ENCODE assay signal across 7 mouse cellular contexts in the genomic region with DNA sequence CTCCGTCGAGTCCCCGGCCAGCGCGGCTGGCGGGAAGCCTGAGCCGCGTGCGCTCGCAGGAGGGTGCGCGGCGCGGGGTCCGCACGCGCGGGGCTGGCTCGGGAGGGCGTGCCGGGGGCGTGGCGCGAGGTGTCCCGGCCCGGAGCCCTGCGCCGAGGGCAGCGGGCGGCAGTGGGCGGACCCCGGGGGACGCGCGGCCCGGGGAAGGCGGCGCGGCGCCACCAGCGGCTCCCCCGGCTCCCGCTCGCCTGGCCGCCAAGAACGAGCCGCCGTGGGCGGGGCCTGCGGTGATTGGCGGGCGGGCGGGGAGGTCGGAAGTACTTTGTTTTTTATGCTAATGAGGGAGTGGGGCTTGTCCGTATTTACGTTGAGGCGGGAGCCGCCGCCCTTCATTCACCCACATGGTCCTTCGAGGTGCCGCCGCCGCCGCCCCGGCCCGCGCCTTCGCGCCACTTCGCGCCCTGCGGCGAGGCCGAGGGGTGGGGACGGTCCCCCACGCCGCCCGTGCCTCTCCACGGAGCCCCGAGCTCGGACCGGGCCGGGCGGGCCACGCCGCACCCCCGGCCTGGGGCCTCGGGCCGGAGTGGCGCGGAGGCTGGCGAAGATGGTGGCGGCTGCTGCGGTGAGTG. TPM values are rescaled to one million over a fixed set of nuclear protein-coding genes. Genes with fewer than 3 reads are reported as not detected.
A peak's percentile ranks its signal among the peaks of the same experiment; 100 is the strongest.
DNase-seq lines count a peak whose midpoint lies in the region; ATAC-seq and TF ChIP-seq lines count a peak whose summit lies in the region.

No protein-coding gene starts in this region.

- TF ChIP-seq CTCF in small intestine, adult 2 months (IDR thresholded peaks at IDR 0.05; ENCODE audit: extremely low read depth, insufficient read length, insufficient replicate concordance, low read depth, low read length) = no peak

- H3K4me3 ChIP-seq in intestine, embryonic 14.5 days (ENCODE audit: low read depth, low read length) = peak overlapping the region; percentile 80
- H3K4me3 ChIP-seq in limb, embryonic 10.5 days = peak overlapping the region; percentile 94
- peak overlapping the region; percentile 92 for H3K4me3 ChIP-seq in midbrain, embryonic 13.5 days (replicated peaks)
- H3K4me3 ChIP-seq in small intestine, adult 2 months (ENCODE audit: low read depth, low read length) = peak overlapping the region; percentile 97

- DNase-seq in adrenal gland, adult 18-20 months (ENCODE audit: low spot score in 2 of 2) = peak; percentile 83 to 85
- peak; percentile 88 for DNase-seq in embryo, embryonic 10 days (ENCODE audit: low spot score)
- peak; percentile 83 for DNase-seq in gastrocnemius, postnatal 14 days
- DNase-seq in intestine, embryonic 14.5 days (ENCODE audit: low spot score) = peak; percentile 87
- peak; percentile 93 for DNase-seq in limb, embryonic 10.5 days (ENCODE audit: low spot score)

- H3K4me1 ChIP-seq in intestine, embryonic 14.5 days (replicated peaks; ENCODE audit: control insufficient read depth, insufficient read depth, low read length) = peaks cover 10% of the 10 kb centered on the region
- H3K4me1 ChIP-seq in limb, embryonic 10.5 days = peaks cover 40% of the 10 kb centered on the region
- peaks cover 34% of the 10 kb centered on the region for H3K4me1 ChIP-seq in midbrain, embryonic 13.5 days (replicated peaks)
- peaks cover 5% of the 10 kb centered on the region for H3K4me1 ChIP-seq in small intestine, adult 2 months (ENCODE audit: control insufficient read depth, insufficient read depth, insufficient read length, low read length)

- H3K27ac ChIP-seq in intestine, embryonic 14.5 days (ENCODE audit: low read depth) = peak overlapping the region; percentile 91
- peak overlapping the region; percentile 100 for H3K27ac ChIP-seq in limb, embryonic 10.5 days
- H3K27ac ChIP-seq in midbrain, embryonic 13.5 days = peak overlapping the region; percentile 96
- H3K27ac ChIP-seq in small intestine, adult 2 months (ENCODE audit: insufficient read depth, low read depth, low read length) = no peak overlapping the region

- peak overlapping the region; percentile 98 for H3K9ac ChIP-seq in intestine, embryonic 14.5 days (ENCODE audit: low read length)
- H3K9ac ChIP-seq in midbrain, embryonic 13.5 days (replicated peaks) = peak overlapping the region; percentile 98

- peak; percentile 36; the same call in 1 of the 2 replicates for TF ChIP-seq POLR2A in small intestine, adult 2 months (IDR thresholded peaks at IDR 0.05; ENCODE audit: low read depth, low read length)

- peaks cover 30% of the 10 kb centered on the region for H3K36me3 ChIP-seq in intestine, embryonic 14.5 days (ENCODE audit: control insufficient read depth, insufficient read depth, low read length)
- H3K36me3 ChIP-seq in limb, embryonic 10.5 days = peaks cover 36% of the 10 kb centered on the region
- H3K36me3 ChIP-seq in midbrain, embryonic 13.5 days = peaks cover 17% of the 10 kb centered on the region
- peaks cover 3% of the 10 kb centered on the region for H3K36me3 ChIP-seq in small intestine, adult 2 months (ENCODE audit: control insufficient read depth, insufficient read depth, low read length)

- intact Hi-C loops in gastrocnemius, postnatal 14 days (cut with DNase I; ENCODE audit: low total_unique reads) = no loop called here

- ATAC-seq in intestine, embryonic 14.5 days (replicated peaks; ENCODE audit: low FRiP score, low TSS enrichment, low read depth) = peak; percentile 88
- ATAC-seq in midbrain, embryonic 13.5 days = peak; percentile 85

- WGBS in intestine, embryonic 14.5 days = under 1% methylated on average over 73 of the region's 94 CpGs
- 2% methylated on average over 79 of the region's 94 CpGs for WGBS in limb, embryonic 10.5 days
- under 1% methylated on average over 67 of the region's 94 CpGs for WGBS in midbrain, embryonic 13.5 days
- under 1% methylated on average over 94 of the region's 94 CpGs for WGBS in small intestine, adult 2 months

- no peaks in the 10 kb centered on the region for H3K9me3 ChIP-seq in intestine, embryonic 14.5 days (ENCODE audit: control insufficient read depth, low read length)
- no peaks in the 10 kb centered on the region for H3K9me3 ChIP-seq in limb, embryonic 10.5 days (replicated peaks)
- no peaks in the 10 kb centered on the region for H3K9me3 ChIP-seq in midbrain, embryonic 13.5 days

- H3K4me2 ChIP-seq in intestine, embryonic 14.5 days (ENCODE audit: low read length) = peak overlapping the region; percentile 87
- peak overlapping the region; percentile 87 for H3K4me2 ChIP-seq in midbrain, embryonic 13.5 days (replicated peaks)

- H3K27me3 ChIP-seq in intestine, embryonic 14.5 days (replicated peaks; ENCODE audit: control insufficient read depth, insufficient read depth, low read length) = 0 out of 2 replicates have a peak, but pooled peaks cover 5% of the 10 kb centered on the region
- no peaks in the 10 kb centered on the region for H3K27me3 ChIP-seq in limb, embryonic 10.5 days (ENCODE audit: low read depth, poor library complexity, severe bottlenecking)
- H3K27me3 ChIP-seq in midbrain, embryonic 13.5 days = peaks cover 13% of the 10 kb centered on the region
- 0 out of 2 replicates have a peak, but pooled peaks cover 11% of the 10 kb centered on the region for H3K27me3 ChIP-seq in small intestine, adult 2 months (ENCODE audit: control insufficient read depth, insufficient read depth, low read length)

RNA-seq across cellular contexts. Expression of gene Gpc5, which starts 51.3 kb away (rescaled TPM):
- total RNA-seq in adrenal gland, adult 18-20 months (2021) = under 1 TPM in 1 of 2 experiments, not detected in 1; 0.99 TPM
- total RNA-seq in gastrocnemius, postnatal 14 days (2021) = not detected
- 0.11 and 0.24 TPM in 2 replicates for polyA plus RNA-seq in intestine, embryonic 14.5 days (2014; fragmentation: Nextera tagmentation; extraction: Ambion mirVana)
- polyA plus RNA-seq in limb, embryonic 10.5 days (2016; fragmentation: Nextera tagmentation; extraction: Ambion mirVana) = 8.7 and 16.0 TPM in 2 replicates
- polyA plus RNA-seq in midbrain, embryonic 13.5 days (2015; fragmentation: Nextera tagmentation; extraction: Ambion mirVana) = 2.1 and 2.6 TPM in 2 replicates
- not detected in 2 replicates for polyA plus RNA-seq in small intestine, adult 2 months (2012; rRNA removed)
